Mouse (Mus musculus) bone marrow, adult 2 months (tissue): ENCODE data around the gene Btg1. TPM values are rescaled to one million over a fixed set of nuclear protein-coding genes. Genes with fewer than 3 reads are reported as not detected.

Experiments used
- H3K27ac ChIP-seq: fragments of 200-500 bp; 2 replicates; pipeline ENCODE4 v1.5.1; 2012; ENCODE audit warnings: low read depth, mild to moderate bottlenecking, control low read depth, inconsistent platforms, low read length; ENCODE audit not compliant: control insufficient read depth, poor library complexity, insufficient read depth
- H3K4me1 ChIP-seq: fragments of 200-500 bp; 2 replicates; pipeline ENCODE4 v1.6.1; 2011; ENCODE audit warnings: low read length; ENCODE audit not compliant: control insufficient read depth, insufficient read depth
- H3K4me3 ChIP-seq: fragments of 200-500 bp; replicated peaks from 2 replicates; pipeline ENCODE3; 2011; ENCODE audit warnings: mild to moderate bottlenecking, low read depth, low read length, control low read depth; ENCODE audit not compliant: control insufficient read depth
- CTCF ChIP-seq: fragments of 200-500 bp; IDR thresholded peaks from 2 replicates; pipeline ENCODE4 v1.5.1; 2011; ENCODE audit warnings: low read length, control low read depth; ENCODE audit not compliant: control insufficient read depth, insufficient read depth
- POLR2A ChIP-seq: fragments of 200-500 bp; IDR thresholded peaks from 2 replicates; pipeline ENCODE4 v1.6.1; 2011; ENCODE audit warnings: low read depth, mild to moderate bottlenecking, control low read depth, low read length, borderline replicate concordance; ENCODE audit not compliant: control insufficient read depth
- WGBS: fragments of 180-500 bp; shearing (Covaris S2); methylation state at CpG from one replicate; pipeline ENCODE4 v1.1.7; 2018; 5-methylcytosine and 5-hydroxymethylcytosine counted together
- polyA plus RNA-seq: library from polyadenylated mRNA; stranded (reverse); fragments of >200 nt; gene quantifications from 2 replicates; pipeline ENCODE4 v1.2.4, GENCODE M21; 2011; ENCODE audit warnings: low replicate concordance; ENCODE audit not compliant: missing spikeins, insufficient read depth, insufficient read length

The Btg1 gene
- polyA plus RNA-seq, 1 experiment: 43.6 TPM

DNA sequence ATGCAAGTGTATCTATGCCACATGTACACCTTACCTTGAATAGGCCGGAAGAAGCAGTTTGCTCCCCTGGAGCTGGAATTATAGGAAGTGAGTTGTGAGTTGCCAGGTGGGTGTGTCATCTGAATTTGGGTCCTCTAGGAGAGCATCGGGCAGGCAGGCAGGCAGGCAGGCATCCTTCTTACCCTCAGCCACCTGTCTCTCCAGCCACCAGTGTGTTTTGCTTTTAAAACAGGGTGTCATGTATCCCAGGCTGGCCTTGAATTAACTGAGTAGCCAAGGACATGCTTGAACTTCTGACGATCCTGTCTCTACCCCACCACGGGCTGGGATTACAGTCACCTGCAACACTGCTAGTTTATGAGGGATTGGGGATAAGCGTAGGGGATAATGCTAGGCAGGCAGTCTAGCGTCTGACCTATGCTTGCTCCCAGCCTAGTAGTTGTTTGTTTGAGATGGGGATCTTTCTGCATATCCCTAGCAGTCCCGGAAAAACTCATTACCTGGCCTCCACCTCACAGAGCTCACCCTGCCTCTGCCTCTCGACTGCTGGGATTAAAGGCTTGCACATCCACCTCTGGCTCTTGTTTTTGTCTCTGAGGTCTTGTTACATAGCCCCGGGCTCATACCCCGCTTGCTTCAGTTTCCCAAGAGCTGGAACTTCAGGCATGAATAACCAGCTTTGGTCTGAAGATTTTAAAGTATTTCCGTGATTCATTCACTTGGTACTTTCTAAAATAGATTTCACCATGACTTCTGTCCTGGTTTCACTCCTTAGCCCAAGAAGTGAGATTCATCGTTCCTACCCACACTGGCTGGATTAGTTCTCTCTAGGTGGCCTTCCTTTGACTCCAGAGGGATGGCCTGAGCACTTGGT lies 15.7 kb downstream of the Btg1 start:
- 79% methylated on average over 12 of the region's 12 CpGs for WGBS
- Histone ChIP-seq H3K4me3 (no peak overlapping the region), H3K27ac (no peak overlapping the region), H3K4me1 (peaks cover 6% of the 10 kb centered on the region; the same call in 1 of the 2 replicates)
- TF ChIP-seq POLR2A (no peak), CTCF (no peak)

DNA sequence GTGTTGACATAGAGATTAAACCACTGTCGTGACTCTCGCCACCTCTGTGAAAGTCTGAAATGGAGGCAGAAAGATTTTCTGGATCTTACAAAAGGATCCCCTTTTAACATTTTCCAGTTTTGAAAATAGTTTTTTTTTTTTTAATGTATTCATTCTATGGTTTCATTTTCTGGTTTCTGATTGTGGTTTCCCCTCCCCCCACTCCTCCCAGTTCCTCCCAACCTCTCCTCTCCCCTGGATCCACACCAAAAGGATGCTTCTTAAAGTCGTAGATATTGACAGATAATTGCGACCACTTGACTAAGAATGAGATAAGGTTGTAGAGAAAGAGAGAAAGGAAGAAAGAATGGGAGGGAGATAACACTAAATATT lies 16.3 kb downstream of the Btg1 start:
- 46% methylated on average over 4 of the region's 4 CpGs for WGBS
- Histone ChIP-seq H3K4me3 (no peak overlapping the region), H3K27ac (no peak overlapping the region), H3K4me1 (peaks cover 4% of the 10 kb centered on the region; the same call in 1 of the 2 replicates)
- no peak for TF ChIP-seq POLR2A
- TF ChIP-seq CTCF: no peak

DNA sequence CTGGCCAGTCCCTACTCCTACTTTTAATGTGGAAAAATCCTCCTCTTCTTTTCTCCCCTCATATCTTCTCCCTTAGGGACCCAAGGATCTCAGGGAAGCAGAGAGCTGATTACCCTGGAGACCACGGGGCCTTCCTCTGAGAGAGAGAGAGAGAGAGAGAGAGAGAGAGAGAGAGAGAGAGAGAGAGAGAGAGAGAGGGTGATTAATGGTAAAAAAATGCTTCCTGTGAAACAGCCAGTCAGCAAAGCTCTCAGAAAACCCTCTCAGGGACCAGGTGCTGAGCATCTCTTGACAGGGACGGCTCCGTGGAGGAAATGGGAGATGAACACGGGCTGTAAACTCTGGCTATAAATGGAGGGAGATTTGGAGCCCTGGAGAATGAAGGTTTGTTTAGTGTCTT lies 18.7 kb downstream of the Btg1 start:
- Histone ChIP-seq H3K4me1 (peaks cover 1% of the 10 kb centered on the region; the same call in 1 of the 2 replicates), H3K27ac (no peak overlapping the region), H3K4me3 (no peak overlapping the region)
- WGBS: 58% methylated on average over 4 of the region's 4 CpGs
- no peak for TF ChIP-seq CTCF
- TF ChIP-seq POLR2A: no peak

DNA sequence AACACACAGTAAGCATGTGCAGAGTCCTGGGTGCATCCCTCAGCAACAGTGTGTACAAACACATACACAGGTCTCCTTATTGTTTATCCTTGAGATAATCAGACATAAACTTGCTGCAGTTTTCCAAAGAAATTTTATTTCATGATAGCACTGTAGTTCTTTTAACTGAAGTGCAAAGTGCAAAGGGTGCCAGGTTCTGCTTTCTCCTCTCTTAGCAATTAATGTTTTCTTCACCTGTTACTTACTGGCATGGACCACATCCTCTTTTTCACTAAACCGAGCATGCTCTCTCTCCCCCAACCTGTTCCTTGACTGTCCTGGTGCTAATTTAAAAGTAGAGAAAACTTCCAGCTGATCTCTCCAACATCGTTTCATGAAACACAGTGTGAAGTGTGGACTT lies 21.7 kb downstream of the Btg1 start:
- 35% methylated on average over 2 of the region's 2 CpGs for WGBS
- H3K4me1 ChIP-seq: peaks cover 1% of the 10 kb centered on the region; the same call in 1 of the 2 replicates
- H3K4me3 ChIP-seq: no peak overlapping the region
- no peak for TF ChIP-seq POLR2A
- no peak for TF ChIP-seq CTCF
- no peak overlapping the region; the same call in 1 of the 2 replicates for H3K27ac ChIP-seq

DNA sequence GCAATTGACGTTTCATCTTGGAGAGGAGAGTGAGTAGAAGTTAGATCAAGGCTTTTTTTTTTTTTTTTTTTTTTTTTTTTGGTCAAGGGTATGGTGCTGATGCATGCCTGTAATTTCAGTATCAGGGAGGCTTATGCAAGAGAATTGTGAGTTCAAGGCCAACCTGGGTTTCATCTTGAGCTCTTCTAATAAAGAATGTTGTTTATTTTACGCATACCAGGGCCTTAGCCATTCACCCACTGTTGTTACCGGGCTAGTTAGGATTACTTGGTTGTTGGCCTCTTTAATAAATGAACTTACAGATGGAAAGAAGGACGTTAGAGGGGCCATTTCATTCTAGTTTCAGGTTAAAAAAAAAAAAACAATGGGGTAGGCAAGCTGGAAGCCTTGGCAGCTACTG lies 25.2 kb downstream of the Btg1 start:
- WGBS: 78% methylated on average over 4 of the region's 4 CpGs
- no peak overlapping the region for H3K4me3 ChIP-seq
- no peaks in the 10 kb centered on the region; the same call in 1 of the 2 replicates for H3K4me1 ChIP-seq
- TF ChIP-seq POLR2A (no peak), CTCF (no peak)
- no peak overlapping the region for H3K27ac ChIP-seq

DNA sequence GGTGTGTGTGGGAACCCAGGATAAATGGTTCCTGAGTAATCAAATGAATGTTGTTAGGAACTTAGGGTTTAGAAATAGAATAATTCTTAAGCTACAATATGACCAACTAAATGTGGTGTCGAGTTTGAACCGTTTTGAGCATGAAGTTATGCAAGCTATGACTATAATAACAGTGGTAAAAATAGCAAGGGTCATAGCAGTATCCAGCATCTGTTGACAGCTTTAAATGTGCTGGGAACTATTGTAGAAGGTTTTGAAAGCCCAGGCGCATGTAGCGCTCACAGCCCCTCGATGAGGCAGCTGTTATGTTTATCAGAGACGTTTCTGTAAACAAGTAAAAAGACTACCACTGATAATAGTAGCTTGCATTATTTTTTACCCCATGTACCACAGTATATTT lies 25.9 kb downstream of the Btg1 start:
- Histone ChIP-seq H3K4me1 (no peaks in the 10 kb centered on the region; the same call in 1 of the 2 replicates), H3K4me3 (no peak overlapping the region), H3K27ac (no peak overlapping the region)
- TF ChIP-seq CTCF (no peak), POLR2A (no peak)
- whole genome bisulfite sequencing: 73% methylated on average over 6 of the region's 6 CpGs

DNA sequence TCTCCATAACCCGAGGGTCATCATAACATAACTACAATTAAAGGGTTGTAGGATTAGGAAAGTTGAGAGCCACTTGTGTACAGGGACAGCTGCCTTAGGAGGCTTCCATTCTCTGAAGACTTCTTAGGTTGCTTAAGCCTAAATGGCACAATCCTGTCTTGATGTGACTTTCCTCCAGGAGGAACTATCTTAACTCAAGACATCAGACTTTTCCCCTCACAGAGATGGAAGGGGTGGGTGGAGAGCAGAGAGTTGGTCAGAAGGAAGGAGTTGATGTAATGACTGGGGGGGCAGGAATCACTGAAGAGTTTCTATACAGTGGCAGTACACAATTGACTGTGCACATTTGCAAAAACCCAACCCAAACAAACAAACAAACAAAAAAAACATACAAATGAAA lies 28.4 kb downstream of the Btg1 start:
- Histone ChIP-seq H3K4me3 (no peak overlapping the region), H3K4me1 (no peaks in the 10 kb centered on the region; the same call in 1 of the 2 replicates), H3K27ac (no peak overlapping the region)
- TF ChIP-seq CTCF (no peak), POLR2A (no peak)
- WGBS: 57% methylated on average over 1 of the region's 1 CpGs

DNA sequence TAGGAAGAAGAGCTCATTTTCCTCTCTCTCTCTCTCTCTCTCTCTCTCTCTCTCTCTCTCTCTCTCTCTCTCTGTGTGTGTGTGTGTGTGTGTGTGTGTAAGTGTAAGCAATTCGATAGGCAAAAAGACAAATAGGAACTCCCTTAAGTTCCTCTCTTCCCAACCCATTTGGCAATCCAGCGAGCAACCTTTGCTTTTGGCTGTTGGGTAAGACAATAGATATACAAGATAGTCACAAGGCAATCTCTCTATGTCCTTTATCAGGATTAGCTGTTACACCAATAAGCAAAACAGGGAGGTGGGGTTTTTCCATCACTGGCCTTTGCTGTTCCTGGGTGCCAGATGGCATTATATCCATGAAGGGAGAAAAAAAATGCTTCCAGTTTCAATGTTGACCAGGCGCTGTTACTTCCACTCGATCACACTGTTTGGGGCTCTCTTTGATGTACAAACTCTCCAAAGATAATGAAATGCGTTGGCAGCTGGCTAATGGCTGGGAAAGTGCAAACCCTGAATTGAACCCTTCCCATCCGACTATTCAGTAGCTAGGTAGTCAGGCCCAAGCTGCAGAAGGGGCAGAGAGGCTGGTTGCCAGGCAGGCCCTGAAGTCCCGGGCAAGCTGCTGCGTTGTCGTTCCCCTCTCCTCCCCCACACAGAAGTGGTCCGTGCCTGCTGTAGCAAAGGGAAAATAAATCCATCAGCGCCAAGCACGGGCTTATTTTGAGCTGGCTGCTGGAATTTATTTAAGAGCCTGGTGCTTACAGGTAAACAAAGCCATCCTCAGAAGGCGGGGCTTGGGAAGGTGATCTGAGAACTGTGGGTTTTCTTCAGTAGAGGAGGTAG lies 29.4 kb downstream of the Btg1 start:
- no peak for TF ChIP-seq CTCF
- TF ChIP-seq POLR2A: no peak
- H3K27ac ChIP-seq: no peak overlapping the region
- no peak overlapping the region for H3K4me3 ChIP-seq
- H3K4me1 ChIP-seq: no peaks in the 10 kb centered on the region; the same call in 1 of the 2 replicates
- WGBS: 46% methylated on average over 13 of the region's 13 CpGs
